ENCODE assay signal across 8 mouse cellular contexts in the genomic region with DNA sequence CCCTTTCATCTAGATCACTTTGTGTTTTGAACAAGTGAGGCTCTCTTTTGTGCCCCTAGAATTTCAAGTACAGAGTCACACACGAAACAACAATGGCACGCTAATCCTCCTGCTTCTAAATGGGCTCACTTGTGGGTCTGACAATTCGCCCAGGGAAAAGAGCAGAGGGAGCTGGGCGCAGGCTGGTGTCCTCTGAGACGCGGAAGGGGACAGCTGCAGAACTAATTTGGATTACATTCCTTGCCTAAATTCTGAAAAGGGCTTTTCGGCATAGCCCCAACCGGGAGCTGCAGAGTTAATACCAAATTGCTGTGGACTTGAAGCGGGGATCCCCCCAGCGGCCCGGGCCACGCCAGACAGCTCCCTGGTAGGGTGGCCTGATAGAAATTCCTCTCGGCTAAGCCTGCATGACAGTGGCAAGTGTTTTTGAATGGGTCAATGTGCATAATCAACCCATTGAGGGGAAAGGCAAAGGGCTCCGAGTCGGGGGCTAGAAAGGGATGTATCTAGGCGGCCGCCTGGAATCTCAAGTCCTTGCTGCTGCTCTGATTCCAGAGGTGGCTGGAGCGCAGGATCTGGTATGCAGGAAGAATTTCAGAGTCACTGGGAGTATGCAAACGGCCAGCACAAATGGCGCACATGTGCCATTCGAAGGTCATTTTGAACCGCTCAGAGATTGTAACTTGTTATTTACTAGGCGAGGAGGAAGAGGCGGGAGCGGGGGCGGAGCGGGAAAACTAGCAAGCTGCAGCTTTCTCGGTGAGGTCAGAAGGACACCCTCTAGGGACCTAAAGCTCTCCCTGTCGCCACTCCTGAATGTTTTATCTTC. TPM values are rescaled to one million over a fixed set of nuclear protein-coding genes. Genes with fewer than 3 reads are reported as not detected.
DNase-seq lines count a peak whose midpoint lies in the region; ATAC-seq and TF ChIP-seq lines count a peak whose summit lies in the region.

No protein-coding gene starts in this region.

- H3K4me3 ChIP-seq in gastrocnemius, adult 2 months = peak overlapping the region; percentile 77
- peak overlapping the region; percentile 91 for H3K4me3 ChIP-seq in cortical plate, adult 2 months (ENCODE audit: insufficient read depth, low read length)
- H3K4me3 ChIP-seq in heart, embryonic 12.5 days = peak overlapping the region; percentile 89
- peak overlapping the region; percentile 53 for H3K4me3 ChIP-seq in kidney, embryonic 14.5 days (ENCODE audit: low read length)
- H3K4me3 ChIP-seq in liver, embryonic 11.5 days (ENCODE audit: low read depth, low read length) = peak overlapping the region; percentile 60
- H3K4me3 ChIP-seq in neural tube, embryonic 12.5 days = peak overlapping the region; percentile 75

- H3K4me1 ChIP-seq in cortical plate, adult 2 months (ENCODE audit: control insufficient read depth, insufficient read depth, low read length) = no peaks in the 10 kb centered on the region
- H3K4me1 ChIP-seq in heart, embryonic 12.5 days (replicated peaks) = peaks cover 8% of the 10 kb centered on the region
- H3K4me1 ChIP-seq in kidney, embryonic 14.5 days (ENCODE audit: control insufficient read depth, insufficient read depth, low read length) = 0 out of 2 replicates have a peak, but pooled peaks cover 11% of the 10 kb centered on the region
- peaks cover 2% of the 10 kb centered on the region for H3K4me1 ChIP-seq in liver, embryonic 11.5 days (replicated peaks; ENCODE audit: control insufficient read depth, insufficient read depth, low read length)
- H3K4me1 ChIP-seq in neural tube, embryonic 12.5 days = peaks cover 5% of the 10 kb centered on the region

- DNase-seq in gastrocnemius, adult 2 months = peak; percentile 22
- no peak for DNase-seq in gastrocnemius, adult 18-20 months (ENCODE audit: low spot score)
- DNase-seq in liver, embryonic 11.5 days (ENCODE audit: low spot score) = peak; percentile 46
- no peak for DNase-seq in thymus, postnatal 10 days (ENCODE audit: low spot score in 2 of 2)

- ATAC-seq in heart, embryonic 12.5 days (ENCODE audit: insufficient number of reproducible peaks, low FRiP score) = peak; percentile 44; the same call in 1 of the 2 replicates
- peak; percentile 24; the same call in 1 of the 2 replicates for ATAC-seq in kidney, embryonic 14.5 days (ENCODE audit: low FRiP score, low TSS enrichment)
- no peak for ATAC-seq in liver, embryonic 11.5 days (replicated peaks; ENCODE audit: low FRiP score)
- peak; percentile 51 for ATAC-seq in neural tube, embryonic 12.5 days (ENCODE audit: low FRiP score, low read depth)

- no peaks in the 10 kb centered on the region for H3K27me3 ChIP-seq in heart, embryonic 12.5 days (replicated peaks)
- peaks cover 48% of the 10 kb centered on the region for H3K27me3 ChIP-seq in kidney, embryonic 14.5 days (ENCODE audit: control insufficient read depth, insufficient read depth, low read length)
- peaks cover 55% of the 10 kb centered on the region for H3K27me3 ChIP-seq in liver, embryonic 11.5 days (replicated peaks; ENCODE audit: control insufficient read depth, insufficient read depth, low read length)
- no peaks in the 10 kb centered on the region; the same call in none of the 2 replicates for H3K27me3 ChIP-seq in neural tube, embryonic 12.5 days (replicated peaks)

- H3K9ac ChIP-seq in heart, embryonic 12.5 days = peak overlapping the region; percentile 97
- peak overlapping the region; percentile 48; the same call in 1 of the 2 replicates for H3K9ac ChIP-seq in kidney, embryonic 14.5 days (ENCODE audit: low read depth, low read length)
- no peak overlapping the region for H3K9ac ChIP-seq in liver, embryonic 11.5 days (ENCODE audit: low read depth, low read length)
- H3K9ac ChIP-seq in neural tube, embryonic 12.5 days = peak overlapping the region; percentile 78

- no peak overlapping the region; the same call in 1 of the 2 replicates for H3K27ac ChIP-seq in gastrocnemius, adult 2 months
- peak overlapping the region; percentile 93 for H3K27ac ChIP-seq in cortical plate, adult 2 months (ENCODE audit: insufficient read depth, low read length)
- H3K27ac ChIP-seq in heart, embryonic 12.5 days (ENCODE audit: poor library complexity, severe bottlenecking) = peak overlapping the region; percentile 94
- no peak overlapping the region for H3K27ac ChIP-seq in kidney, embryonic 14.5 days (ENCODE audit: low read depth, low read length)
- H3K27ac ChIP-seq in liver, embryonic 11.5 days (ENCODE audit: low read depth, low read length) = no peak overlapping the region
- peak overlapping the region; percentile 33; the same call in 1 of the 2 replicates for H3K27ac ChIP-seq in neural tube, embryonic 12.5 days

- H3K9me3 ChIP-seq in heart, embryonic 12.5 days (replicated peaks) = no peaks in the 10 kb centered on the region
- H3K9me3 ChIP-seq in kidney, embryonic 14.5 days (ENCODE audit: control insufficient read depth, low read length) = no peaks in the 10 kb centered on the region
- H3K9me3 ChIP-seq in liver, embryonic 11.5 days (ENCODE audit: control insufficient read depth, low read length) = no peaks in the 10 kb centered on the region
- no peaks in the 10 kb centered on the region for H3K9me3 ChIP-seq in neural tube, embryonic 12.5 days

- no peaks in the 10 kb centered on the region for H3K36me3 ChIP-seq in heart, embryonic 12.5 days
- H3K36me3 ChIP-seq in kidney, embryonic 14.5 days (ENCODE audit: control insufficient read depth, insufficient read depth, low read length) = no peaks in the 10 kb centered on the region
- H3K36me3 ChIP-seq in liver, embryonic 11.5 days (ENCODE audit: control insufficient read depth, insufficient read depth, low read length) = no peaks in the 10 kb centered on the region
- H3K36me3 ChIP-seq in neural tube, embryonic 12.5 days = no peaks in the 10 kb centered on the region

- TF ChIP-seq CTCF in gastrocnemius, adult 2 months (IDR thresholded peaks at IDR 0.05) = no peak
- TF ChIP-seq CTCF in cortical plate, adult 2 months (IDR thresholded peaks at IDR 0.05; ENCODE audit: extremely low read depth, insufficient read depth, low read length) = no peak

- TF ChIP-seq POLR2A in cortical plate, adult 2 months (IDR thresholded peaks at IDR 0.05; ENCODE audit: extremely low read depth, insufficient read depth, low read length) = no peak

- under 1% methylated on average over 29 of the region's 29 CpGs for WGBS in heart, embryonic 12.5 days
- under 1% methylated on average over 29 of the region's 29 CpGs for WGBS in kidney, embryonic 14.5 days
- 1% methylated on average over 28 of the region's 29 CpGs for WGBS in liver, embryonic 11.5 days
- WGBS in neural tube, embryonic 12.5 days = under 1% methylated on average over 29 of the region's 29 CpGs

- intact Hi-C loops in gastrocnemius, adult 2 months (cut with DNase I) = no loop called here

- peak overlapping the region; percentile 80 for H3K4me2 ChIP-seq in heart, embryonic 12.5 days
- peak overlapping the region; percentile 83 for H3K4me2 ChIP-seq in kidney, embryonic 14.5 days (replicated peaks; ENCODE audit: low read depth, low read length)
- peak overlapping the region; percentile 94 for H3K4me2 ChIP-seq in liver, embryonic 11.5 days
- H3K4me2 ChIP-seq in neural tube, embryonic 12.5 days (replicated peaks) = peak overlapping the region; percentile 96

RNA-seq across cellular contexts. Expression of a gene that starts 2.2 kb away (rescaled TPM):
- under 1 TPM; 0.18 to 0.39 TPM for total RNA-seq in gastrocnemius, adult 2 months (2021)
- under 1 TPM; 0.18 to 0.33 TPM for total RNA-seq in gastrocnemius, adult 18-20 months (2021)
- polyA plus RNA-seq in cortical plate, adult 2 months (2012; rRNA removed) = 10.5 and 11.4 TPM in 2 replicates
- polyA plus RNA-seq in heart, embryonic 12.5 days (2016; fragmentation: Nextera tagmentation; extraction: Ambion mirVana) = 12.8 and 13.6 TPM in 2 replicates
- polyA plus RNA-seq in kidney, embryonic 14.5 days (2014; fragmentation: Nextera tagmentation; extraction: Ambion mirVana) = 3.2 and 6.7 TPM in 2 replicates
- 0.08 and 0.11 TPM in 2 replicates for polyA plus RNA-seq in liver, embryonic 11.5 days (2014; fragmentation: Nextera tagmentation; extraction: Ambion mirVana)
- polyA plus RNA-seq in neural tube, embryonic 12.5 days (2016; fragmentation: Nextera tagmentation; extraction: Ambion mirVana) = 8.8 and 9.4 TPM in 2 replicates

Comparison
In these comparisons a context has a peak if more than half of its experiments do, and no peak if none do; other contexts are left out.
1. DNase-seq: peak in gastrocnemius, adult 2 months (single experiment) and liver, embryonic 11.5 days (single experiment); none in gastrocnemius, adult 18-20 months (single experiment) and thymus, postnatal 10 days (0 of 2).
2. H3K27ac ChIP-seq: peak in cortical plate, adult 2 months (single experiment), heart, embryonic 12.5 days (single experiment) and neural tube, embryonic 12.5 days (single experiment); none in gastrocnemius, adult 2 months (single experiment), kidney, embryonic 14.5 days (single experiment) and liver, embryonic 11.5 days (single experiment).
3. Peak in every context shown above with its lines, with median percentiles within 50 percentile points of each other: H3K4me3 ChIP-seq and H3K4me2 ChIP-seq.